Mouse (Mus musculus): ENCODE measurements at regions not wholly inside any gene's neighbourhood (a gene's known extent, or its start where the extent isn't known, plus 50 kb on each side); places are given as distances from the start of the nearest gene placed in this dataset.

DNA sequence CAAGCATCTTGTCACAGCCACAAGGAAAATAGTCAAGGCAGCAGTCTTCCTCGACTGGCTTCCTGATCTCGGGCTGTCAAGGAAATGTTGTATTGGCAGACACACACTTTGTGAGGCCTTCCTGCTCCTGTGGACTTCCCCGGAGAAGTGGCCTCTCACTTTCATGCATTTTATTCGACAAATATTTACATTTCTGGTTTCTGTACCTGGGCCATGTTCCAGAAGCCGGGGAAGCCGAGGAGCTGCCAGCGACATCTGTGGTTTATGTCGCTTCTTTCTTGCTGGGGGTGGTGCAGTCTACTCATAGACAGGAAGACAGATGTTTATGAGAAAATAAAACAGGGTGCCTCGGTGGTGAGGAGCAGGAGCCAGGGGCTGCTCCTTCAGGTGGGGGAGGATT, 372.5 kb upstream of the Kcnab2 start:
- Histone ChIP-seq H3K4me3 (ENCODE audit: insufficient read depth, poor library complexity, severe bottlenecking) (no peak overlapping the region), H3ac (ENCODE audit: control insufficient read depth, insufficient read length, low read depth) (no peak overlapping the region), H3K36me3 (ENCODE audit: control insufficient read depth, insufficient read depth) (no peaks in the 10 kb centered on the region), H3K27me3 (ENCODE audit: control insufficient read depth, insufficient read depth, insufficient read length) (no peaks in the 10 kb centered on the region), H3K79me3 (ENCODE audit: low read depth) (no peaks in the 10 kb centered on the region), H3K79me2 (ENCODE audit: control insufficient read depth, insufficient read depth) (no peaks in the 10 kb centered on the region)
- TF ChIP-seq MYOD1 (IDR thresholded peaks at IDR 0.05; ENCODE audit: control insufficient read depth, insufficient read length, low read depth) (no peak), MAX (IDR thresholded peaks at IDR 0.05) (no peak)

DNA sequence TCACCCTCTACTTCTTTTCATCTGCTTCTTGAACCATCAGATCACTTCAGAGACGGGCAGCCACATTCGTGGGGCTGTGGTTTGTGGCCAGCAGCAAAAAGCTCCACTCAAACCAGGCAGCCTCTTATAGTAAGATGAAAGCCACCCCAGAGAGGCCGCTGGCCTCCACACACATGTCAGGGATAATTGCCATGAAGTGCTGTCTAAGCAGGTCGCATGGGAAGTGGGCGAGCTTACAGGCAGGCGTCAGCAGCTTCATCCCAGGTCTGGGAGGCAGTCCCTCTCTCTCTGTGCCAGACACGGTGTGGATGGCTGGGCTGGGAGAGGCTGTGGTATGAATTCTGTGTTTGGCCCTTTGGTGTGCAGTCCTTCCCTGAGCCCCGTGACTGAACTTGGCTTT, 358.4 kb upstream of the Kcnab2 start:
- no peaks in the 10 kb centered on the region for H3K79me3 ChIP-seq (ENCODE audit: low read depth)
- H3K79me2 ChIP-seq (ENCODE audit: control insufficient read depth, insufficient read depth), result no peaks in the 10 kb centered on the region
- TF ChIP-seq CEBPB (IDR thresholded peaks at IDR 0.05; ENCODE audit: low read depth) (no peak), MYOD1 (IDR thresholded peaks at IDR 0.05; ENCODE audit: control insufficient read depth, insufficient read length, low read depth) (no peak), CTCF (IDR thresholded peaks at IDR 0.05; ENCODE audit: control insufficient read depth, insufficient read depth, insufficient read length) (no peak), MAX (IDR thresholded peaks at IDR 0.05) (no peak), FOSL1 (IDR thresholded peaks at IDR 0.05; ENCODE audit: insufficient read depth, low read length, poor library complexity, severe bottlenecking) (no peak), MYOG (IDR thresholded peaks at IDR 0.05; ENCODE audit: control insufficient read depth, extremely low read depth, insufficient read length) (no peak), USF1 (IDR thresholded peaks at IDR 0.05; ENCODE audit: low read depth) (no peak)
- no peak overlapping the region for H3K4me3 ChIP-seq (ENCODE audit: insufficient read depth, poor library complexity, severe bottlenecking)
- no peaks in the 10 kb centered on the region for H3K36me3 ChIP-seq (ENCODE audit: control insufficient read depth, insufficient read depth)
- no peaks in the 10 kb centered on the region for H3K27me3 ChIP-seq (ENCODE audit: control insufficient read depth, insufficient read depth, insufficient read length)
- no peak overlapping the region for H3ac ChIP-seq (ENCODE audit: control insufficient read depth, insufficient read length, low read depth)

DNA sequence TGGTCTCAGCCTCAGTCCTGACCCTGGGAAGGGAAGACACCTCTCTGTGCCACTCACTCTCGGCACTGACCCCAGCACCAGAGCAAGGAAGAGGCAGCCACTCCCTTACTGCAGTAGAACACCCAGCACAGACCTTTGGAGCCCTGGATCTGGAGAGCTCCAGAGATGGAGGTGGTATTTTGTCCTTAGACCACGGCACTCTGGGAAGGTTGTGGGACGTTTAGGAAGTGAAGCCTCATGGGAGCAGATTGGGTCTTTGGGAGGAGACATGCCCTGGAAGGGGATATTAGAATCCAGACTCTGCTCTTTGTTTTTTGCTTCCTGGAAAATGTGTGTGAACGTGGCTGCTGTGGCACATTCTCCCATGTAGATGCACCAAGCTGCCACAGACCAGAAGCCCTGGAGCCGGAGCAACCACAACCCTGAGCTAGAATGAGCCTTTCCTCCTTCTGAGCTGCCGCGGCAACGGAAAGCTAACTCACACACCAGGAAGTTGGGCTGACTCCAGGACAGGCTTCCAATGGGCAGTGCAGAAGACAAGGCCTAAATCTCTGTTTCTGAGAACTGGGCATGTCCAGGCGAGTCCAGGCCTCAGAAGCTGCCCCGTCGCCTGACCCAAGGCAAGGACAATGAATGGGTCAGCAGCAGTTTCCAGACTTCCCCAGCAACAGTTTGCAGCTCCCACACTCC, 356.9 kb upstream of the Kcnab2 start:
- no peak for TF ChIP-seq MYOG (IDR thresholded peaks at IDR 0.05; ENCODE audit: control insufficient read depth, extremely low read depth, insufficient read length)
- H3K27me3 ChIP-seq (ENCODE audit: control insufficient read depth, insufficient read depth, insufficient read length), result no peaks in the 10 kb centered on the region
- H3K79me3 ChIP-seq (ENCODE audit: low read depth), result no peaks in the 10 kb centered on the region
- H3K36me3 ChIP-seq (ENCODE audit: control insufficient read depth, insufficient read depth), result no peaks in the 10 kb centered on the region
- H3K4me3 ChIP-seq (ENCODE audit: insufficient read depth, poor library complexity, severe bottlenecking), result no peak overlapping the region
- no peaks in the 10 kb centered on the region for H3K79me2 ChIP-seq (ENCODE audit: control insufficient read depth, insufficient read depth)
- H3ac ChIP-seq (ENCODE audit: control insufficient read depth, insufficient read length, low read depth), result no peak overlapping the region

DNA sequence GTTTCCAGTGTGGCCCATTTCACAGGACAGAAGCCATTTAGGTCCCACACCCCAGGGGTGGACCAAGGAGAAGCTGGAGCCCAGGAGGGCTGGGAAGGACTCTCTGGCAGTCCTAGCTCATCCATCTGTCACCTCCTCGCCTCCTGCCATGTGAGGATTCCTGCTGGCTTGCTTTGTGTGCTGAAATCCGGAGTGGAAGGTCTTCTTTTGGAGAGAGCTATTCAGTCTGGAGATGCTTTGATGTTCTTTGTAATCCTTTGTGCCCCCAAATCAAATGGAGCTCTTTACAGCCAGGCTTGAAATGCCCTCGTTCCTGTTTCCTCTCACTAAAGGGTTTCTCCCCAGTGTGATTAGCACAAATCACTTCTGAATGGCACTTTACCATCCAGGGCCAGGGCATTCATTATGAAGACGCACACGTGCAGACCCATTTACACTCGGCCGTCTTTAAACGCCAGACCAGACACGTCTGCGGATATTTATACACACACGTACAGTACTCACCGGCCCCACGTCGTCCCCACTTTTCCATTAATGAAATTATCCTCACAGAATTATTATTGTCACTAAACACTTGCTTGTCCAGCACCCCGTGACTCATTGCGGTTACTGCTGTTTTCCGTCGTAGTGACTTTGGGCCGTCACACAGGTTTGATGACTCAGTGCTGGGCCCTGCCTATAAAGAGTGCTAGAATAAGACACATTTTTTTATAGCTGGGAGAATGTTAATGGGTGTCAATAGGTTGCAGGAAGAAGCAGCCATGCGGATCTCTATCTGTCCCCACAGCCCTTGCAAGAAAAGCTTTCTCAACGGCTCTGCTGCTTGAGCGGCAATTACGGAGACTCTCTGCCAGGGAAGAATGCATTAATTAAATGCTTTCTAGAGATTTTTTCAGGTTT, 356.0 kb upstream of the Kcnab2 start:
- Histone ChIP-seq H3K4me3 (ENCODE audit: insufficient read depth, poor library complexity, severe bottlenecking) (no peak overlapping the region), H3K36me3 (ENCODE audit: control insufficient read depth, insufficient read depth) (no peaks in the 10 kb centered on the region), H3K27me3 (ENCODE audit: control insufficient read depth, insufficient read depth, insufficient read length) (no peaks in the 10 kb centered on the region), H3ac (ENCODE audit: control insufficient read depth, insufficient read length, low read depth) (no peak overlapping the region), H3K79me2 (ENCODE audit: control insufficient read depth, insufficient read depth) (no peaks in the 10 kb centered on the region), H3K79me3 (ENCODE audit: low read depth) (no peaks in the 10 kb centered on the region)
- TF ChIP-seq MAX (IDR thresholded peaks at IDR 0.05) (no peak), MYOD1 (IDR thresholded peaks at IDR 0.05; ENCODE audit: control insufficient read depth, insufficient read length, low read depth) (no peak), USF1 (IDR thresholded peaks at IDR 0.05; ENCODE audit: low read depth) (no peak), CTCF (IDR thresholded peaks at IDR 0.05; ENCODE audit: control insufficient read depth, insufficient read depth, insufficient read length) (no peak), MYOG (IDR thresholded peaks at IDR 0.05; ENCODE audit: control insufficient read depth, extremely low read depth, insufficient read length) (no peak), CEBPB (IDR thresholded peaks at IDR 0.05; ENCODE audit: low read depth) (no peak), FOSL1 (IDR thresholded peaks at IDR 0.05; ENCODE audit: insufficient read depth, low read length, poor library complexity, severe bottlenecking) (no peak)

DNA sequence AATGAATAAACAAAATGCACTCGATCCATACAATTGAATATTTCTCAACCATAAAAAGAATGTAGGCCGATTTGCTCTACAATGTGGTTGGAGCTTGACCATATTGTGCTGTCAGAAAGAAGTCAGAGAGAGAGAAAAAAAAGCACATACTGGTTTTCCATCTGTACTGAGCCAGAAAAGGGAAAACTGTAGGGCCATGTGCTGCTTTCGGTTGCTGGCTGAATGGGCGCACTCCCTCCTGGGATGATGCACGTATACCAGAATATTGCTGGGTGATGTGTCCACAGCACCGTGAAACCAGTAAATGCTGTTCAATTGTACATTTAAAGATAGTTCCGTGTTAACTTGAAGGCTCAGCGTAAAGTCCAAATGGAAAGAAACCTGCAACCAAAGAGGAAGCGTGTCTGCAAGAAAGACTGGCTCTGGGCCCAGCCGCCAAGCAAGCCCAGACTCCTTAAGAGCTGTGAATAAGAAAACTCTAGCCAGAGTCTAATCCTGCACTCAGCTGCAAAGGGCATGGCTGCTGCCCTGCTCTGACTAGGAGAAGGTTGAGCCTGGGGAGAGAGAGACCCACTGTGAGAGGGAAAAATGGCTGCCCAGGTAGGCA, 355.2 kb upstream of the Kcnab2 start:
- Histone ChIP-seq H3K79me3 (ENCODE audit: low read depth) (no peaks in the 10 kb centered on the region), H3K79me2 (ENCODE audit: control insufficient read depth, insufficient read depth) (no peaks in the 10 kb centered on the region), H3ac (ENCODE audit: control insufficient read depth, insufficient read length, low read depth) (no peak overlapping the region), H3K4me3 (ENCODE audit: insufficient read depth, poor library complexity, severe bottlenecking) (no peak overlapping the region), H3K36me3 (ENCODE audit: control insufficient read depth, insufficient read depth) (no peaks in the 10 kb centered on the region), H3K27me3 (ENCODE audit: control insufficient read depth, insufficient read depth, insufficient read length) (no peaks in the 10 kb centered on the region)
- TF ChIP-seq MYOD1 (IDR thresholded peaks at IDR 0.05; ENCODE audit: control insufficient read depth, insufficient read length, low read depth), result no peak
- no peak for TF ChIP-seq MYOG (IDR thresholded peaks at IDR 0.05; ENCODE audit: control insufficient read depth, extremely low read depth, insufficient read length)
- no peak for TF ChIP-seq CTCF (IDR thresholded peaks at IDR 0.05; ENCODE audit: control insufficient read depth, insufficient read depth, insufficient read length)
- TF ChIP-seq CEBPB (IDR thresholded peaks at IDR 0.05; ENCODE audit: low read depth), result no peak
- TF ChIP-seq USF1 (IDR thresholded peaks at IDR 0.05; ENCODE audit: low read depth), result no peak
- TF ChIP-seq MAX (IDR thresholded peaks at IDR 0.05), result no peak
- no peak for TF ChIP-seq FOSL1 (IDR thresholded peaks at IDR 0.05; ENCODE audit: insufficient read depth, low read length, poor library complexity, severe bottlenecking)

Measured in C2C12 (cell line).